7 mouse cellular contexts compared by ENCODE assay signal in the genomic region with DNA sequence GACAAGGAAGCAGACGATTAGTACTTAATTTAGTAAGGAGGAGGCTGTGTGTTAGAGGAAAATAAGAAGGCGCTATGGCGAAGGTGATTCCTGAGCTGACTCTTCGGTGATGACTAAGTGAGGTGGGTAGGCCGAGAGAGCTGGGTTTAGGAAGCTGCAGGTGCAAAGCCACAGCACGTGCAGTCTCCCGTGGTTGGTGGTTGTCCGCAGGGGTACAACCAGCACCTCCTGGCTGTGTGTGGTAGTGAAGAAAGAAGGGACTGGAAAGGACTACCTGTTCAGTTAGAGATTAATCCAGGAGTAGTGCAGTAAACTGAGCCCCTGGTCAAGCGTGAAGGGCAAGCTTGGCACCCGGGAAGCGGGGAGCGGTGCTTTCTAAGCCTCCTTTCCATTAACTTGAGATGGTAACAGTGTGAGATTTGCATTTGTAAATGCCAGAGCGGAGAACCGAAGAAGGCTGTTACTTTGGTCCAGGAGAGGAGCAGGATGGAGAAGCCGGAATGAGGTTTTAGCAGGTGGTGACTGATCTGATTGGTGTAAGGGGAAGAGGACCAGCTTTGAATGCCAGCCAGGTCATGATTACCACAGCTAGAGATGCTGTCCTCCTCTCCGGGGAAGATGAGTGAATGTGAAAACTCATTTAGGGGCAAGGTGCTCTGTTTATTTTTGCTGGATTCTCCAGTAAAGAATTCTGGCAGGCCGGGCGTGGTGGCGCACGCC. TPM values are rescaled to one million over a fixed set of nuclear protein-coding genes. Genes with fewer than 3 reads are reported as not detected.
DNase-seq lines count a peak whose midpoint lies in the region; ATAC-seq and TF ChIP-seq lines count a peak whose summit lies in the region.

No protein-coding gene starts in this region.

- H3K9me3 ChIP-seq in forebrain, embryonic 10.5 days: no peaks in the 10 kb centered on the region
- H3K9me3 ChIP-seq in kidney, embryonic 14.5 days (ENCODE audit: control insufficient read depth, low read length): no peaks in the 10 kb centered on the region

- WGBS in forebrain, embryonic 10.5 days: 20% methylated on average over 20 of the region's 20 CpGs
- WGBS in kidney, embryonic 14.5 days: 17% methylated on average over 20 of the region's 20 CpGs

- H3K4me1 ChIP-seq in forebrain, embryonic 10.5 days: peaks cover 65% of the 10 kb centered on the region
- H3K4me1 ChIP-seq in kidney, embryonic 14.5 days (ENCODE audit: control insufficient read depth, insufficient read depth, low read length): peaks cover 35% of the 10 kb centered on the region

- H3K9ac ChIP-seq in kidney, embryonic 14.5 days (ENCODE audit: low read depth, low read length): peak overlapping the region; percentile 80

- H3K27me3 ChIP-seq in C2C12 (ENCODE audit: control insufficient read depth, insufficient read depth, insufficient read length): no peaks in the 10 kb centered on the region
- H3K27me3 ChIP-seq in forebrain, embryonic 10.5 days (ENCODE audit: poor library complexity, severe bottlenecking): peaks cover 62% of the 10 kb centered on the region
- no peaks in the 10 kb centered on the region for H3K27me3 ChIP-seq in kidney, embryonic 14.5 days (ENCODE audit: control insufficient read depth, insufficient read depth, low read length)

- peaks cover 6% of the 10 kb centered on the region for H3K36me3 ChIP-seq in C2C12 (ENCODE audit: control insufficient read depth, insufficient read depth)
- no peaks in the 10 kb centered on the region for H3K36me3 ChIP-seq in forebrain, embryonic 10.5 days (replicated peaks)
- peaks cover 3% of the 10 kb centered on the region for H3K36me3 ChIP-seq in kidney, embryonic 14.5 days (ENCODE audit: control insufficient read depth, insufficient read depth, low read length)

- peak overlapping the region; percentile 88 for H3K4me3 ChIP-seq in C2C12 (ENCODE audit: insufficient read depth, poor library complexity, severe bottlenecking)
- H3K4me3 ChIP-seq in forebrain, embryonic 10.5 days: peak overlapping the region; percentile 64
- peak overlapping the region; percentile 73 for H3K4me3 ChIP-seq in kidney, embryonic 14.5 days (ENCODE audit: low read length)

- no peak for ATAC-seq in kidney, embryonic 14.5 days (ENCODE audit: low FRiP score, low TSS enrichment)

- H3K79me2 ChIP-seq in C2C12 (ENCODE audit: control insufficient read depth, insufficient read depth): peaks cover 48% of the 10 kb centered on the region

- peaks cover 24% of the 10 kb centered on the region for H3K79me3 ChIP-seq in C2C12 (ENCODE audit: low read depth)

- peak overlapping the region; percentile 93 for H3K4me2 ChIP-seq in kidney, embryonic 14.5 days (replicated peaks; ENCODE audit: low read depth, low read length)

- peak overlapping the region; percentile 84 for H3ac ChIP-seq in C2C12 (ENCODE audit: control insufficient read depth, insufficient read length, low read depth)

- TF ChIP-seq CTCF in C2C12 (IDR thresholded peaks at IDR 0.05; ENCODE audit: control insufficient read depth, insufficient read depth, insufficient read length): no peak

- peak; percentile 67 for DNase-seq in 416B (ENCODE audit: low read depth)
- no peak for DNase-seq in forebrain, embryonic 10.5 days (ENCODE audit: extremely low spot score, low spot score)
- peak; percentile 46 for DNase-seq in lung, postnatal 4 days
- peak; percentile 72 for DNase-seq in thymus, postnatal 0 days (ENCODE audit: low spot score)
- no peak for DNase-seq in layer of hippocampus, adult 9-11 months

- peak overlapping the region; percentile 88; the same call in 1 of the 2 replicates for H3K27ac ChIP-seq in forebrain, embryonic 10.5 days
- peak overlapping the region; percentile 92; the same call in 1 of the 2 replicates for H3K27ac ChIP-seq in kidney, embryonic 14.5 days (ENCODE audit: low read depth, low read length)

TF ChIP-seq in C2C12, 6 proteins besides CTCF, POLR2A, EP300 and RAD21:
- peak; percentile 39 for TF ChIP-seq MAX (IDR thresholded peaks at IDR 0.05)
- TF ChIP-seq MYOD1 (IDR thresholded peaks at IDR 0.05; ENCODE audit: control insufficient read depth, insufficient read length, low read depth): no peak

RNA-seq across cellular contexts. Expression of a gene that starts 2.1 kb away (rescaled TPM):
- polyA plus RNA-seq in C2C12 (2012; fragmentation: generic; extraction: Trizol): 166 TPM
- polyA plus RNA-seq in forebrain, embryonic 10.5 days (2016; fragmentation: Nextera tagmentation; extraction: Ambion mirVana): 16.6 and 17.6 TPM in 2 replicates
- 21.5 and 32.0 TPM in 2 replicates for polyA plus RNA-seq in kidney, embryonic 14.5 days (2014; fragmentation: Nextera tagmentation; extraction: Ambion mirVana)
- 16.1 and 19.0 TPM in 2 replicates for polyA plus RNA-seq in thymus, postnatal 0 days (2015; fragmentation: Nextera tagmentation; extraction: Ambion mirVana)

RNA-seq across cellular contexts. Expression of a gene that starts 21.6 kb away (rescaled TPM):
- 8.9 TPM for polyA plus RNA-seq in C2C12 (2012; fragmentation: generic; extraction: Trizol)
- 14.1 and 16.0 TPM in 2 replicates for polyA plus RNA-seq in forebrain, embryonic 10.5 days (2016; fragmentation: Nextera tagmentation; extraction: Ambion mirVana)
- polyA plus RNA-seq in kidney, embryonic 14.5 days (2014; fragmentation: Nextera tagmentation; extraction: Ambion mirVana): 24.9 and 30.1 TPM in 2 replicates
- 56.9 and 63.9 TPM in 2 replicates for polyA plus RNA-seq in thymus, postnatal 0 days (2015; fragmentation: Nextera tagmentation; extraction: Ambion mirVana)

RNA-seq across cellular contexts. Expression of a gene that starts 26.7 kb away (rescaled TPM):
- 39.3 TPM for polyA plus RNA-seq in C2C12 (2012; fragmentation: generic; extraction: Trizol)
- polyA plus RNA-seq in forebrain, embryonic 10.5 days (2016; fragmentation: Nextera tagmentation; extraction: Ambion mirVana): 122 and 130 TPM in 2 replicates
- 66.1 and 119 TPM in 2 replicates for polyA plus RNA-seq in kidney, embryonic 14.5 days (2014; fragmentation: Nextera tagmentation; extraction: Ambion mirVana)
- polyA plus RNA-seq in thymus, postnatal 0 days (2015; fragmentation: Nextera tagmentation; extraction: Ambion mirVana): 58.0 and 64.6 TPM in 2 replicates

Comparison
In these comparisons a context has a peak if more than half of its experiments do, and no peak if none do; other contexts are left out.
1. DNase-seq: peak in 416B (single experiment), lung, postnatal 4 days (2 of 2) and thymus, postnatal 0 days (single experiment); none in forebrain, embryonic 10.5 days (single experiment) and layer of hippocampus, adult 9-11 months (single experiment).
2. Peak in every context shown above with its lines, with median percentiles within 50 percentile points of each other: H3K4me3 ChIP-seq.